Comparison of ENCODE assay signal across 14 mouse cellular contexts in the genomic region with DNA sequence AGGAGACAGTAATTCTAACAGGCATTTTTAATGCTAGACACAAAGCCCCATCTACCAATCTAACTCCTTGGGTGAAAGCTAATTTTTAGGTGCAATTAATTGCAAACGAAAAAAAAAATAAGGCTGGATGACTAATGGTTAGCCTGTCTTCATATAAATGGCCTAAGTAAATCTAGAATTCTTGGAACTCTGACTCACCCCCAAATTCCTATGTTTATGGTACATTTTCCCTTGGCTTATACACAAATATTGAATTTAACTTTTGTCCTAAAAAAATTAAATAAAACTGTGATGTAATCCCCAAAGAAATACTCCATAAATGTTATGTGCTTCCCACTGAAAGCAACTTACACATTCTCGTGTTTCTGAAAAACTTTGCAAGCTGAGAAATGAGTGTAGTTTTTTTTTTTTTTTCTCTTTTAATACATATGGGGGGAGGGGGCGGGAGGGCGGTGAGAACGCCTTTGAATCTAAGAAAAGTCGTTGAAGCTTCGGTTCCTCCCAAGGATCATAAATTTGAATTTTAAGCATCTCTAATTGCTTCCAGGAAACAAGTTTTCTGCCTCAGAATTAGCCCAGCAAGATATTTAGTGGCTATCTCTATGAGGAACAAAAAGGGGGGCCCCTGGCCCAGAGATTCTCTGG. TPM values are rescaled to one million over a fixed set of nuclear protein-coding genes. Genes with fewer than 3 reads are reported as not detected.
DNase-seq lines count a peak whose midpoint lies in the region; ATAC-seq and TF ChIP-seq lines count a peak whose summit lies in the region.
"Had no signal": no experiment of that assay in that cellular context is flagged by ENCODE, and none has a peak within 500 bp of the region (broad histone marks: within the 10 kb centered on the region; RNA-seq: fewer than 3 reads in every experiment).

No protein-coding gene starts in this region.

- TF ChIP-seq EP300 in lung, postnatal 0 days (IDR thresholded peaks at IDR 0.05), result no peak

- no peak for DNase-seq in gastrocnemius, adult 2 months
- DNase-seq in gastrocnemius, postnatal 36 days, result no peak
- no peak for DNase-seq in lung, postnatal 0 days (ENCODE audit: low spot score)
- no peak for DNase-seq in lung, postnatal 36 days
- DNase-seq in adrenal gland, postnatal 36 days, result no peak
- DNase-seq in left cerebral cortex, adult 11 months (ENCODE audit: low spot score), result no peak
- no peak for DNase-seq in cerebellum, postnatal 10 days
- DNase-seq: B cell, adult 2 months; cerebellum, adult 2 months had no signal

- no peaks in the 10 kb centered on the region for H3K36me3 ChIP-seq in lung, postnatal 0 days (ENCODE audit: insufficient read depth, low read length)
- H3K36me3 ChIP-seq in limb, embryonic 13.5 days, result peaks cover 14% of the 10 kb centered on the region

- no peak overlapping the region for H3K4me2 ChIP-seq in lung, postnatal 0 days (replicated peaks; ENCODE audit: low read depth, low read length)
- peak overlapping the region; percentile 39 for H3K4me2 ChIP-seq in limb, embryonic 13.5 days (replicated peaks)
- H3K4me2 ChIP-seq: heart, embryonic 13.5 days; liver, embryonic 15.5 days had no signal

- peaks cover 7% of the 10 kb centered on the region; the same call in 1 of the 2 replicates for H3K4me1 ChIP-seq in lung, postnatal 0 days (ENCODE audit: insufficient read depth, low read depth, low read length)
- H3K4me1 ChIP-seq in limb, embryonic 13.5 days, result peaks cover 27% of the 10 kb centered on the region

- H3K9ac ChIP-seq in lung, postnatal 0 days (replicated peaks; ENCODE audit: low read depth), result no peak overlapping the region
- H3K9ac ChIP-seq in limb, embryonic 13.5 days, result no peak overlapping the region
- H3K9ac ChIP-seq: heart, embryonic 13.5 days; liver, embryonic 15.5 days had no signal

- H3K27ac ChIP-seq in gastrocnemius, adult 2 months, result peak overlapping the region; percentile 31; the same call in 1 of the 2 replicates
- H3K27ac ChIP-seq in lung, postnatal 0 days (ENCODE audit: low read length), result peak overlapping the region; percentile 52; the same call in 1 of the 2 replicates
- peak overlapping the region; percentile 65; the same call in 1 of the 2 replicates for H3K27ac ChIP-seq in limb, embryonic 13.5 days
- H3K27ac ChIP-seq: heart, embryonic 13.5 days; liver, embryonic 15.5 days had no signal

- no peak overlapping the region for H3K4me3 ChIP-seq in gastrocnemius, adult 2 months
- H3K4me3 ChIP-seq in lung, postnatal 0 days (ENCODE audit: low read depth, low read length), result no peak overlapping the region
- no peak overlapping the region for H3K4me3 ChIP-seq in limb, embryonic 13.5 days
- H3K4me3 ChIP-seq: heart, embryonic 13.5 days; layer of hippocampus, adult 2 months; liver, embryonic 15.5 days had no signal

- 53% methylated on average over 7 of the region's 7 CpGs for WGBS in lung, postnatal 0 days
- WGBS in limb, embryonic 13.5 days, result 14% methylated on average over 7 of the region's 7 CpGs

- ATAC-seq in lung, postnatal 0 days, result no peak
- no peak for ATAC-seq in limb, embryonic 13.5 days (ENCODE audit: low FRiP score, low read depth)
- ATAC-seq: Patski had no signal

- intact Hi-C loops in gastrocnemius, adult 2 months (cut with DNase I), result no loop called here
- intact Hi-C loops in gastrocnemius, postnatal 36 days (cut with DNase I), result no loop called here

- H3K27me3 ChIP-seq in lung, postnatal 0 days (replicated peaks; ENCODE audit: insufficient read depth, low read length), result no peaks in the 10 kb centered on the region
- H3K27me3 ChIP-seq in limb, embryonic 13.5 days, result no peaks in the 10 kb centered on the region
- H3K27me3 ChIP-seq: heart, embryonic 13.5 days; liver, embryonic 15.5 days; Patski had no signal

- no peak for TF ChIP-seq CTCF in gastrocnemius, adult 2 months (IDR thresholded peaks at IDR 0.05)
- no peak for TF ChIP-seq CTCF in lung, postnatal 0 days (IDR thresholded peaks at IDR 0.05)

- H3K9me3 ChIP-seq in lung, postnatal 0 days (ENCODE audit: low read length), result no peaks in the 10 kb centered on the region
- no peaks in the 10 kb centered on the region for H3K9me3 ChIP-seq in limb, embryonic 13.5 days
- H3K9me3 ChIP-seq: heart, embryonic 13.5 days; liver, embryonic 15.5 days had no signal

RNA-seq across cellular contexts. Expression of a gene that starts 31.8 kb away (rescaled TPM):
- total RNA-seq in gastrocnemius, adult 2 months (2021), result 10 to 100 TPM in 1 of 2 experiments, 1 to 10 TPM in 1; 8.3 to 16.9 TPM
- 10 to 100 TPM; 13.9 to 17.6 TPM for total RNA-seq in gastrocnemius, postnatal 36 days (2021)
- polyA plus RNA-seq in lung, postnatal 0 days (2015; fragmentation: Nextera tagmentation; extraction: Ambion mirVana), result 42.8 and 50.8 TPM in 2 replicates
- 44.2 and 45.9 TPM in 2 replicates for polyA plus RNA-seq in limb, embryonic 13.5 days (2015; fragmentation: Nextera tagmentation; extraction: Ambion mirVana)
- 10 to 100 TPM; 27.3 to 33.9 TPM for total RNA-seq in adrenal gland, postnatal 36 days (2021)
